Mouse (Mus musculus): Measurements from ENCODE around the gene D430042O09Rik. TPM values are rescaled to one million over a fixed set of nuclear protein-coding genes. Genes with fewer than 3 reads are reported as not detected.

D430042O09Rik gene
- polyA plus RNA-seq, 1 experiment: 3.7 TPM

DNA sequence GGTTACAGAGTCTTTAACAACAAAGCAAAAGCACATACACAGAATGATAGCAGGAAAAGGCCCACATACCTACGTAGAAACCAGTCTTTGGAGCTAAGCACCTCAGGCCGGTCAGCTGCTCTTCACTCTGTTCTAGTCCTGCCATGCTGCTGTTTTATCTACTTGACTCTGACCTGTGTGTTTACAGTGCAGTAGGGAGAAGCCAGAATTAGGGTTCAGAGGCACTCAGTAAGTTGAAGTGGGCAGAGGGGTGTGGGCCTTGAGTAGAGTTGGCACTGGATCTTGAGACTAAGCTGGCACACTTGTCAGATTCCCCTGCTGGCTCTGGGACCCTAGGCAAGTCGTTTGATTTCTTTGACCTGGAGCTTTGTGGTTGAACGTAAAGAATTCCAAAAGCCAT is 13.3 kb downstream of the D430042O09Rik start:
- no peak overlapping the region for H3K4me3 ChIP-seq (ENCODE audit: insufficient read depth, poor library complexity, severe bottlenecking)
- H3K79me3 ChIP-seq (ENCODE audit: low read depth): no peaks in the 10 kb centered on the region
- no peak for TF ChIP-seq MAX (IDR thresholded peaks at IDR 0.05)
- TF ChIP-seq MYOG (IDR thresholded peaks at IDR 0.05; ENCODE audit: control insufficient read depth, extremely low read depth, insufficient read length): no peak
- TF ChIP-seq MYOD1 (IDR thresholded peaks at IDR 0.05; ENCODE audit: control insufficient read depth, insufficient read length, low read depth): no peak
- no peak for TF ChIP-seq USF1 (IDR thresholded peaks at IDR 0.05; ENCODE audit: low read depth)
- TF ChIP-seq CEBPB (IDR thresholded peaks at IDR 0.05; ENCODE audit: low read depth): no peak
- no peak for TF ChIP-seq CTCF (IDR thresholded peaks at IDR 0.05; ENCODE audit: control insufficient read depth, insufficient read depth, insufficient read length)
- H3ac ChIP-seq (ENCODE audit: control insufficient read depth, insufficient read length, low read depth): no peak overlapping the region
- no peaks in the 10 kb centered on the region for H3K36me3 ChIP-seq (ENCODE audit: control insufficient read depth, insufficient read depth)
- no peaks in the 10 kb centered on the region for H3K27me3 ChIP-seq (ENCODE audit: control insufficient read depth, insufficient read depth, insufficient read length)
- no peaks in the 10 kb centered on the region for H3K79me2 ChIP-seq (ENCODE audit: control insufficient read depth, insufficient read depth)

GRCm38 (mm10) chr7:125722127-125722526 is 14.4 kb downstream of the D430042O09Rik start:
- no peak for TF ChIP-seq CTCF (IDR thresholded peaks at IDR 0.05; ENCODE audit: control insufficient read depth, insufficient read depth, insufficient read length)
- no peak for TF ChIP-seq MAX (IDR thresholded peaks at IDR 0.05)
- TF ChIP-seq MYOD1 (IDR thresholded peaks at IDR 0.05; ENCODE audit: control insufficient read depth, insufficient read length, low read depth): no peak
- no peak for TF ChIP-seq FOSL1 (IDR thresholded peaks at IDR 0.05; ENCODE audit: insufficient read depth, low read length, poor library complexity, severe bottlenecking)
- TF ChIP-seq CEBPB (IDR thresholded peaks at IDR 0.05; ENCODE audit: low read depth): no peak
- TF ChIP-seq MYOG (IDR thresholded peaks at IDR 0.05; ENCODE audit: control insufficient read depth, extremely low read depth, insufficient read length): no peak
- no peak for TF ChIP-seq USF1 (IDR thresholded peaks at IDR 0.05; ENCODE audit: low read depth)
- H3K27me3 ChIP-seq (ENCODE audit: control insufficient read depth, insufficient read depth, insufficient read length): no peaks in the 10 kb centered on the region
- H3K79me2 ChIP-seq (ENCODE audit: control insufficient read depth, insufficient read depth): no peaks in the 10 kb centered on the region

GRCm38 (mm10) chr7:125723189-125723972 is 15.7 kb downstream of the D430042O09Rik start:
- Histone ChIP-seq H3K36me3 (ENCODE audit: control insufficient read depth, insufficient read depth) (no peaks in the 10 kb centered on the region), H3ac (ENCODE audit: control insufficient read depth, insufficient read length, low read depth) (no peak overlapping the region), H3K79me3 (ENCODE audit: low read depth) (no peaks in the 10 kb centered on the region), H3K79me2 (ENCODE audit: control insufficient read depth, insufficient read depth) (no peaks in the 10 kb centered on the region), H3K27me3 (ENCODE audit: control insufficient read depth, insufficient read depth, insufficient read length) (no peaks in the 10 kb centered on the region), H3K4me3 (ENCODE audit: insufficient read depth, poor library complexity, severe bottlenecking) (no peak overlapping the region)
- TF ChIP-seq FOSL1 (IDR thresholded peaks at IDR 0.05; ENCODE audit: insufficient read depth, low read length, poor library complexity, severe bottlenecking): no peak
- no peak for TF ChIP-seq MAX (IDR thresholded peaks at IDR 0.05)
- TF ChIP-seq CTCF (IDR thresholded peaks at IDR 0.05; ENCODE audit: control insufficient read depth, insufficient read depth, insufficient read length): no peak
- TF ChIP-seq MYOD1 (IDR thresholded peaks at IDR 0.05; ENCODE audit: control insufficient read depth, insufficient read length, low read depth): no peak
- TF ChIP-seq CEBPB (IDR thresholded peaks at IDR 0.05; ENCODE audit: low read depth): no peak

More at GRCm38 (mm10) chr7:125722127-125722526, 14.4 kb downstream of the D430042O09Rik start:
- Histone ChIP-seq H3K36me3 (ENCODE audit: control insufficient read depth, insufficient read depth) (no peaks in the 10 kb centered on the region), H3ac (ENCODE audit: control insufficient read depth, insufficient read length, low read depth) (no peak overlapping the region), H3K4me3 (ENCODE audit: insufficient read depth, poor library complexity, severe bottlenecking) (no peak overlapping the region), H3K79me3 (ENCODE audit: low read depth) (no peaks in the 10 kb centered on the region)

GRCm38 (mm10) chr7:125731679-125732078 is 24.0 kb downstream of the D430042O09Rik start:
- Histone ChIP-seq H3ac (ENCODE audit: control insufficient read depth, insufficient read length, low read depth) (no peak overlapping the region), H3K4me3 (ENCODE audit: insufficient read depth, poor library complexity, severe bottlenecking) (no peak overlapping the region), H3K79me3 (ENCODE audit: low read depth) (no peaks in the 10 kb centered on the region), H3K36me3 (ENCODE audit: control insufficient read depth, insufficient read depth) (no peaks in the 10 kb centered on the region), H3K79me2 (ENCODE audit: control insufficient read depth, insufficient read depth) (no peaks in the 10 kb centered on the region), H3K27me3 (ENCODE audit: control insufficient read depth, insufficient read depth, insufficient read length) (no peaks in the 10 kb centered on the region)
- TF ChIP-seq CTCF (IDR thresholded peaks at IDR 0.05; ENCODE audit: control insufficient read depth, insufficient read depth, insufficient read length) (no peak), FOSL1 (IDR thresholded peaks at IDR 0.05; ENCODE audit: insufficient read depth, low read length, poor library complexity, severe bottlenecking) (no peak), USF1 (IDR thresholded peaks at IDR 0.05; ENCODE audit: low read depth) (no peak), MYOG (IDR thresholded peaks at IDR 0.05; ENCODE audit: control insufficient read depth, extremely low read depth, insufficient read length) (no peak), MAX (IDR thresholded peaks at IDR 0.05) (no peak), MYOD1 (IDR thresholded peaks at IDR 0.05; ENCODE audit: control insufficient read depth, insufficient read length, low read depth) (no peak), CEBPB (IDR thresholded peaks at IDR 0.05; ENCODE audit: low read depth) (no peak)

DNA sequence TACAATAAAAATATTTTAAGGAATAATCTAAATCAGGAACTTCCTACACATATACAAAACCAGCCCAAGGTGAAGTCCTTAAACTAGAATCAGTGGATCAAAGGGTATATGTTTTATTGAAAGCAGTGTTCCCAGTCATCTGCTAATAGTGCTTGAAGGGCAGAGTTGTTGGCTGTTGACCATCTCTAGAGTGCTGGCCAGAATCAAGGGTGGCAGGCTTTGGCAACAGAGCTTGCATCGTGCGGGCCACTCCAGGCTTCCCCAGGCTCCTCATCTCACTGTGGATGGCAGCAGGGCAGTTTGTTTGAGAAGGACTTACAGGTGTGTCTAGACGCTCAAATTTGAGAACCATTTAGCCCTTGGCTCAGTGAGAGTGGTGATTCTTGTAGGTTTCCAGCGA is 26.1 kb downstream of the D430042O09Rik start:
- H3K79me2 ChIP-seq (ENCODE audit: control insufficient read depth, insufficient read depth): no peaks in the 10 kb centered on the region
- no peak for TF ChIP-seq MYOD1 (IDR thresholded peaks at IDR 0.05; ENCODE audit: control insufficient read depth, insufficient read length, low read depth)
- TF ChIP-seq USF1 (IDR thresholded peaks at IDR 0.05; ENCODE audit: low read depth): no peak
- no peak for TF ChIP-seq MAX (IDR thresholded peaks at IDR 0.05)
- TF ChIP-seq MYOG (IDR thresholded peaks at IDR 0.05; ENCODE audit: control insufficient read depth, extremely low read depth, insufficient read length): no peak
- no peaks in the 10 kb centered on the region for H3K79me3 ChIP-seq (ENCODE audit: low read depth)
- H3K4me3 ChIP-seq (ENCODE audit: insufficient read depth, poor library complexity, severe bottlenecking): no peak overlapping the region
- H3K36me3 ChIP-seq (ENCODE audit: control insufficient read depth, insufficient read depth): no peaks in the 10 kb centered on the region
- H3K27me3 ChIP-seq (ENCODE audit: control insufficient read depth, insufficient read depth, insufficient read length): no peaks in the 10 kb centered on the region
- H3ac ChIP-seq (ENCODE audit: control insufficient read depth, insufficient read length, low read depth): no peak overlapping the region
